Mouse (Mus musculus) heart, postnatal 36 days (tissue): ENCODE results near the gene Rhot1. TPM values are rescaled to one million over a fixed set of nuclear protein-coding genes. Genes with fewer than 3 reads are reported as not detected.

Experiments
- DNase-seq, 2 experiments: peaks; one replicate each; pipeline ENCODE4 v3.0.0; 2021 to 2022
- intact Hi-C: fragments of 180-260 bp; cut with DNase I; formaldehyde crosslinking; loops from one replicate; pipeline ENCODE4 v1.15.1; 2025
- total RNA-seq, 2 experiments: library from RNA; stranded (reverse); gene quantifications; 2 replicates each; pipeline ENCODE4 v1.2.3; 2021

Gene Rhot1
- total RNA-seq, 2 experiments from 2014 or later = 62.5 to 63.0 TPM

GRCm38 (mm10) chr11:80313944-80314343 lies 105.1 kb downstream of the Rhot1 start:
- intact Hi-C loops = no loop called here
- DNase-seq = no peak

- no peak for DNase-seq
- intact Hi-C loops = no loop called here
Measured at GRCm38 (mm10) chr11:80315743-80316639, 107.2 kb downstream of the Rhot1 start.

Other genes starting within 250 kb of the Rhot1 start
- 10 to 100 TPM; 20.3 to 24.6 TPM for gene Utp6, start 246.6 kb upstream of the Rhot1 start, total RNA-seq
- gene Suz12, start 215.9 kb upstream of the Rhot1 start, total RNA-seq = 10 to 100 TPM; 23.8 to 27.8 TPM
- 10 to 100 TPM; 15.5 to 15.6 TPM for gene Crlf3, start 128.0 kb upstream of the Rhot1 start, total RNA-seq
- 1 to 10 TPM in 1 of 2 experiments, under 1 TPM in 1; 0.81 to 1.0 TPM for gene Atad5, start 119.6 kb upstream of the Rhot1 start, total RNA-seq
- gene Tefm, start 66.8 kb upstream of the Rhot1 start, total RNA-seq = 10 to 100 TPM; 26.4 to 27.8 TPM
- gene Adap2, start 54.9 kb upstream of the Rhot1 start, total RNA-seq = 10 to 100 TPM; 11.6 to 16.6 TPM
- gene Rnf135, start 25.2 kb upstream of the Rhot1 start, total RNA-seq = 1 to 10 TPM; 5.3 to 5.8 TPM
- gene Rhbdl3, start 91.9 kb downstream of the Rhot1 start, total RNA-seq = 1 to 10 TPM; 7.2 to 7.9 TPM
- 10 to 100 TPM; 22.0 to 22.8 TPM for gene 5730455P16Rik, start 169.0 kb downstream of the Rhot1 start, total RNA-seq
- 10 to 100 TPM; 64.0 to 74.5 TPM for gene Zfp207, start 174.3 kb downstream of the Rhot1 start, total RNA-seq
- gene Psmd11, start 219.6 kb downstream of the Rhot1 start, total RNA-seq = 100 to 1,000 TPM; 114 to 128 TPM